ENCODE assay signal across 13 mouse cellular contexts in the genomic region with DNA sequence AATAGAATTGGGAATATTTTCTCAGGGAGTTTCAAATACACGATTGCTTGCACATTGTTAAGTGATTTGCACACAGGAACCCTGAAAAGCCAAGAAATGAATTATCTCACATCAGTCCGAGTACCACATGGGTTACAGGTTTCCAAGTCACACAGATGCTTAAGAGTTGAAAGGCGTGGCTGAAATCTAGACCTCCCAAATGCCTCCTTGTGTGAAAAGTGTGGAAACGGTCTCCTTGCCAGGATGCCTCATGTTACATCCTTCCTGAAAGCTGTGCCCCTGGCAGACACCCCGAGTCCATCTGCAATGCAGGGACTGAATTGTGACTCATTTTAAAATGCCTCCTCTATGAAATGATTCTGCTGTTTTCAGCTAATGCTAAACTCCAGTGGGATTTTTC.
DNase-seq lines count a peak whose midpoint lies in the region; ATAC-seq lines count a peak whose summit lies in the region.
"Had no signal": no experiment of that assay in that cellular context is flagged by ENCODE, and none has a peak within 500 bp of the region (broad histone marks: within the 10 kb centered on the region; RNA-seq: fewer than 3 reads in every experiment).

No protein-coding gene starts in this region.

- no peaks in the 10 kb centered on the region for H3K36me3 ChIP-seq in forebrain, embryonic 14.5 days (ENCODE audit: control insufficient read depth, insufficient read depth, low read length)
- H3K36me3 ChIP-seq in forebrain, embryonic 16.5 days (ENCODE audit: control insufficient read depth, insufficient read depth), result no peaks in the 10 kb centered on the region
- H3K36me3 ChIP-seq: limb, embryonic 12.5 days had no signal

- no peak overlapping the region for H3K4me3 ChIP-seq in forebrain, embryonic 14.5 days (ENCODE audit: low read depth, low read length)
- H3K4me3 ChIP-seq in forebrain, embryonic 16.5 days (replicated peaks; ENCODE audit: low read length), result no peak overlapping the region
- H3K4me3 ChIP-seq: limb, embryonic 12.5 days had no signal

- ATAC-seq in forebrain, embryonic 14.5 days, result no peak
- ATAC-seq in forebrain, embryonic 16.5 days, result no peak
- no peak for ATAC-seq in CD4-positive, CD25-positive, alpha-beta regulatory T cell, adult 4 months
- ATAC-seq: Patski had no signal

- intact Hi-C loops in heart, postnatal 10 days (cut with DNase I), result no loop called here

- peak; percentile 24 for DNase-seq in forebrain, embryonic 14.5 days (ENCODE audit: low spot score)
- peak; percentile 16 for DNase-seq in 3134 (ENCODE audit: extremely low read depth, insufficient read length, low spot score)
- peak; percentile 83 for DNase-seq in cerebellum, adult 9-11 months
- DNase-seq in heart, postnatal 10 days, result peak; percentile 30 to 34
- DNase-seq in spleen, postnatal 36 days (ENCODE audit: low spot score in 2 of 2), result no peak
- DNase-seq in adrenal gland, postnatal 10 days, result no peak
- DNase-seq: adrenal gland, postnatal 25 days; lung, postnatal 10 days had no signal

- H3K27me3 ChIP-seq in forebrain, embryonic 14.5 days (replicated peaks; ENCODE audit: control insufficient read depth, insufficient read depth, low read length), result no peaks in the 10 kb centered on the region
- H3K27me3 ChIP-seq in forebrain, embryonic 16.5 days (replicated peaks; ENCODE audit: control insufficient read depth, insufficient read depth, low read length), result no peaks in the 10 kb centered on the region
- H3K27me3 ChIP-seq: limb, embryonic 12.5 days; Patski had no signal

- H3K4me1 ChIP-seq in forebrain, embryonic 14.5 days (ENCODE audit: control insufficient read depth, insufficient read depth, low read length), result no peaks in the 10 kb centered on the region; the same call in 1 of the 2 replicates
- peaks cover 12% of the 10 kb centered on the region for H3K4me1 ChIP-seq in forebrain, embryonic 16.5 days (replicated peaks; ENCODE audit: control insufficient read depth, insufficient read depth, low read length)

- no peak overlapping the region for H3K4me2 ChIP-seq in forebrain, embryonic 14.5 days (ENCODE audit: low read length)
- H3K4me2 ChIP-seq in forebrain, embryonic 16.5 days (ENCODE audit: low read length), result no peak overlapping the region
- H3K4me2 ChIP-seq: limb, embryonic 12.5 days had no signal

- 71% methylated on average over 5 of the region's 5 CpGs for WGBS in forebrain, embryonic 14.5 days
- 63% methylated on average over 5 of the region's 5 CpGs for WGBS in forebrain, embryonic 16.5 days

- H3K27ac ChIP-seq in forebrain, embryonic 14.5 days (ENCODE audit: low read depth, low read length), result no peak overlapping the region
- no peak overlapping the region for H3K27ac ChIP-seq in forebrain, embryonic 16.5 days (ENCODE audit: low read length)
- H3K27ac ChIP-seq: kidney, postnatal 0 days; limb, embryonic 12.5 days had no signal

- no peak overlapping the region for H3K9ac ChIP-seq in forebrain, embryonic 14.5 days (ENCODE audit: low read length)
- H3K9ac ChIP-seq in forebrain, embryonic 16.5 days (replicated peaks; ENCODE audit: low read depth, low read length), result no peak overlapping the region
- H3K9ac ChIP-seq: limb, embryonic 12.5 days had no signal

- no peaks in the 10 kb centered on the region for H3K9me3 ChIP-seq in forebrain, embryonic 14.5 days (replicated peaks; ENCODE audit: control insufficient read depth, low read length)
- no peaks in the 10 kb centered on the region for H3K9me3 ChIP-seq in forebrain, embryonic 16.5 days (ENCODE audit: control insufficient read depth, low read length)
- H3K9me3 ChIP-seq: limb, embryonic 12.5 days had no signal

Comparison
In these comparisons a context has a peak if more than half of its experiments do, and no peak if none do; other contexts are left out.
1. DNase-seq: peak in forebrain, embryonic 14.5 days (single experiment), 3134 (single experiment), cerebellum, adult 9-11 months (single experiment) and heart, postnatal 10 days (2 of 2); none in spleen, postnatal 36 days (0 of 2) and adrenal gland, postnatal 10 days (single experiment).